Mouse (Mus musculus) G1E-ER4 (cell line): ENCODE results near the gene Atp5d. TPM values are rescaled to one million over a fixed set of nuclear protein-coding genes. Genes with fewer than 3 reads are reported as not detected.

Source experiments
- GATA1 ChIP-seq: IDR thresholded peaks from one replicate; pipeline ENCODE4 v1.8.0; 2012; ENCODE audit warnings: low read length, inconsistent platforms
- polyA plus RNA-seq: library from polyadenylated mRNA; stranded (reverse); fragments of >175 nt; gene quantifications from 2 replicates; pipeline ENCODE4 v1.2.3, GENCODE M21; 2012

Gene Atp5d
- polyA plus RNA-seq, 1 experiment: 1,866 TPM

DNA sequence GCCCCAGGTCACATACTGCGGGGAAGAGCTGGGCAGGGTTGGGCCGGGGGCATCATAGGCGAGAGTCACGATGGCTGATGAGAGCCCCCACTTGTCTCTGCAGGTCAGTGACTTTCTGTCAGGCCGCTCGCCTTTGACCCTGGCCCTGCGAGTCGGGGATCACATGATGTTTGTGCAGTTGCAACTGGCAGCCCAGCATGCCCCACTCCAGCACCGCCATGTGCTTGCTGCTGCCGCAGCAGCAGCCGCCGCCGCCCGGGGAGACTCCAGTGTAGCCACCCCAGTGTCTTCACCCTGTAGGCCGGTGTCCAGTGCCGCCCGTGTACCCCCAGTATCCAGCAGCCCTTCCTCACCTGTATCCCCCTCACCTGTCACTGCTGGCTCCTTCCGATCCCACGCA, 15.3 kb downstream of the Atp5d start:
- no peak for TF ChIP-seq GATA1

DNA sequence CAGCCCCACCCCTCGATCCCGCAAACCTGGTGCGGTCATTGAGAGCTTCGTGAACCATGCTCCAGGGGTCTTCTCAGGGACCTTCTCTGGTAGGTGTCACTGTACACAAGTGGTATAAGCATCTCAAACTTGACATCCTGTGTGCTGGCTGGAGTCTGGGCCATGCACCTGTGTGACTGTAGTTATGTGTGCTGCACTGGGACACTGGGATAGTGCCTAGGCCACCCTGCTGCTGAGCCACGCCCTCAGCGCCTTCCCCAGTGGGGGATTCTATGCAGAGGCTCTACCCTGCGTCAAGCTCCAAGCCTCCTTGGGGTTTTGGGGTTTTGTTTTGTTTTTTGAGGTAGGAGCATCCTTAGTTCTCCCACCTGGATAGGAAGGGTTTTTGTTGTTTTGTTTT, 16.0 kb downstream of the Atp5d start:
- TF ChIP-seq GATA1: no peak

DNA sequence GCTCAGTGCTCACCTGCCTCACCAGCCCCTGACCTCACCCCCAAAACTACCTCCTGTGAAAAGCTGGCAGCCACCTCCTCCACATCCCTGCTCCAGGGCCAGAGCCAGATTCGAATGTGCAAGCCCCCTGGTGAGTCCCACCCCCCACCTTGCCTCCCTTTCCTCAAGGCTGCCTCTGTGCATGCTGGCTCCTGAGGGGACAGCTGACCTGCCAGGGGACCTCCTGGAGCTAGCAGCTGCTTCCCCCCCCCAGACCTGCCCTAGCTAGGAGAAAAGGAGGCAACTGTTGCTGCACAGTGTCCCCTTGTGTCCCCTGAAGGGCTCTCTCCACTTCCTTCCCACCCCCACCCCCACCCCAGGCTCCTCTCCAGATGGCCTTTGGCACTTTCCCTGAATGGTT, 16.8 kb downstream of the Atp5d start:
- no peak for TF ChIP-seq GATA1

DNA sequence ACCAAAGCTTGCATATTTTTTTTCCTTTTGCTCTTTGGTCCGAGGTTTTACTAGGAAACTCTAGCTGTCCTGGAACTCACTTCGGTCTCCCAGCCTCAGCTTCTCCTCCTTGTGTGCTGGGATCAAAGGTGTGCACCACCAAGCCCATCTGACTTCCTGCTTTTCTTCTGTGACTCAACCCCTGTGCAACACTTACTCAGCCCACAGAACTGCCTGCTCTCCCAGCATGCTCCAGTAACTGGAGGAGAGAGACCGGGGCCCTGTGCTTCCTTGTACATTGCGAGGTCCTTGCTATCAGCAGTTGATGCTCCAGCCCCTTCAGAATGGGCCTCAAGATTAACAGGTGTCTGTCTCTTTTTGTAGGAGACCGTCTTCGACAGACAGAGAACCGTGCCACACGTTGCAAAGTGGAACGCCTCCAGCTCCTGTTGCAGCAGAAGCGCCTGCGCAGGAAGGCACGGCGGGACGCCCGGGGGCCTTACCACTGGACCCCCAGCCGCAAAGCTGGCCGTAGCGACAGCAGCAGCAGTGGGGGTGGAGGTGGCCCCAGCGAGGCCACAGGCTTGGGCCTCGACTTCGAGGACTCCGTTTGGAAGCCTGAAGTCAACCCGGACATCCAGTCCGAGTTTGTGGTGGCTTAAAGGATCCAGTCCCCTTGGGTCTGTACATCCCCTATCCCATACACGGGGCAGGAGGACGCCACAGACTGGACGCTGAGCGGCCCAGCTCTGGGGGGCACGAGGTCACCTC, 17.7 kb downstream of the Atp5d start:
- TF ChIP-seq GATA1: no peak

DNA sequence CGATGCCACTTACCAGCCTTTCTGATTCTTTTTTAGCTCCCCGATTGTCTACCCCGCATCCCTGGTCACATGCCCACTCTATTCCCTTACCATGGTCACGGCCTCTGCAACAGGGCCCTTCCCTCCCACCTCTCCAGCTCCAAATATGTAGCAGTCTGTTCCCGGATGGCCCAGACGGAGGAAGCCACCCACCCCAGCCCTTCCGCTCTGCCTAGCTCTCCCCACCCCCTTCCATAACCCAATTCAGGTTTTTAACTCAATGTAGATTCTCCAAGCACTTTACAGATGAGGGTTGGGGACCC, 18.3 kb downstream of the Atp5d start:
- TF ChIP-seq GATA1: no peak

DNA sequence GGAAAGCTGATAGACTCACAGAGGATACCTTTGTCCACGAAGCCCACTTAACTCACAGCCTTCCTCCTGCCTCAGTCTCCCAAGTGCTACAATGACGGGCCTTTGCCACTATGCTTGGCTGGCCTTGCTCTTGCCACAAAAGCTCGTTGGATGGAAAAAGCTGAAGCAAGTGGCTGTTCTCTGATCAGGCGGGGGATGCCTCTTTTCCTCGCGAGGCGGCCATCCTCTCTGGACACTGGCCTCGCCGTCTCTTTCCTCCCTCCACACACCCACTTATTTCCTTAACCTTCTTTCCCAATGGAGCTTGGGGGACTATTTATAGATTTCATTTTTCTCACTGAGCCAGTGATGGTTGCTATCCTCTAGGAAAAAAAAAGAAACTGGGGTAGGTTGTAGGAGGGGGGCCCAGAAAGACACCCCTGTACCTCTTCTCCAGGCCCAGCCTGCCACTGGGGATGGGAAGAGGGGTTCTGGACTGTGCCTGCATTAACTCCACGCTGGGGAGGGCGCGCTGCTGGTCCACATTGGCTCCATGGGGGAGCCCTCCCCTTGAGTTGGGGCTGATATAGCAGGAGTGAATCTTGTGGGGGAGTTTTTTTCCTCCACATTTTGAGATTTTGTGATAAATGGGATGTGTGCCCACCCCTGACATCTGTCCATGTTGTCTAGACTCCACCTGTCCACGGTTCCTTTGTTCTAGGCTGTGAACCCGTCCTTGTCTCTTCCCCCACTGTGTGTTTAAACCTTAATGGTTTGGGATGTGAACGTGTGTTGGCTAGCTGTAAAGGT, 18.9 kb downstream of the Atp5d start:
- TF ChIP-seq GATA1: no peak

DNA sequence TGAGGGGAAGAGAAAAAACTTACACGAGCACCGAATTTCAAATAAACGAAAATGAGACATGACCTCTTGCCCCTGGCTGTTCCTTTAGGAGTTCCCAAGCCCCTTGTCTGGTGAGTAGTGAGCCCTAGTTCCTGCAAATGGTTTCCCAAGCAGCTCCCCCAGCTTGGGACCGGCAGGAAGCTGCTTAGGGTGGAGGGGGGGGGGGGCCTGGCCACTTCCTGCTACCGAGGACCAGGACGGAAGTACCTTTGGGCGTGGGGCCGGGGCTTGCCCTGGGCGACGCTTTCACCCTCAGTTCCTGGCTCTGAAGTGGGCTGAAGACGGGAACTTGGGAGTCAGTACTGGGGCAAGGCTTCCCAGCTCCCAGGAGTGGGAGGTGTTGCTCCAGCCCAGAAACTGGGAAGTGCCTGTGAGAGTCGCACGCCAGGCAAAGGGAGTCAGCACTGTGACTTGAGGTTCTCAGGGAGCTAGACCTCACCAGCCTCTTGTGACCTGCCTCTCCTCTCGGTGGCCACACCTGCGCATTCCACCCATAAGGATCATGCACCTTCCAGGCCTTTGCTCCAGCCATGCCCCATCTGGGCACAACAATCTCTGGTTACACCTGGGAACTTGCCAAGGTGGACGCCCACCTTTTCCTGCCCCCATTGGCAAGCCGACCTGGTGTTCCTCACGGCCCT, 20.0 kb downstream of the Atp5d start:
- TF ChIP-seq GATA1: no peak

DNA sequence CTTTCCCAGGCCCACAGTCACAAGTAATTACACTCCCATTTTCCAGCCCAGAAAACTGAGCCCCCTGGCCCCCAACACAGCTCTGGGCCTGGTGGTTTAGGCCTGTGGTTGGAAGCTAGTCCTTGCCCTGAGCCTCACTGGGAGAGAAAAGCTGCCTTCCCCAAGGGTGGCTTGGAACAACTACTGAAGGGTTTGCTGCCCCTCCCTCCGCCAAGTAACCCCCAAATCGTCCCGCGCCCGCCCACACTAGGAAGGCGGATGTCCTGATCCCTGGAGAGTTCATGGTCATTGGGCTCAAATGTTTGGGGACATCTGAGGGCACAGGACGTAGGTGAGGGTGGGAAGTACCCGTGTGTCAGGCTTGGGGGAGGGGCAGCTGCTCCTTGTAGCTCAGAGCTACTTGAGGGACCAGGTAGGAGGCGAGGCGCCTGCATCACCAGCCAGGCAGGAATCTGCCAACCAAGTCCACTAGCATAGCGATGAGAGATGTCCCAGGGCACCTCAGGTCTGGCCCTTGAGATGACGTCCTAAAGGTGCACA, 20.7 kb downstream of the Atp5d start:
- TF ChIP-seq GATA1: no peak

- no peak for TF ChIP-seq GATA1
Observed at GRCm38 (mm10) chr10:80159561-80160454, 21.4 kb downstream of the Atp5d start.

- TF ChIP-seq GATA1: no peak
Observed at GRCm38 (mm10) chr10:80160455-80161371, 22.3 kb downstream of the Atp5d start.

GRCm38 (mm10) chr10:80161522-80162242, 23.2 kb downstream of the Atp5d start:
- no peak for TF ChIP-seq GATA1

- no peak for TF ChIP-seq GATA1
Observed at GRCm38 (mm10) chr10:80162243-80162608, 23.8 kb downstream of the Atp5d start.

- no peak for TF ChIP-seq GATA1
Observed at GRCm38 (mm10) chr10:80162716-80163299, 24.4 kb downstream of the Atp5d start.
